Mouse (Mus musculus): ENCODE data around the gene Frmpd4. TPM values are rescaled to one million over a fixed set of nuclear protein-coding genes. Genes with fewer than 3 reads are reported as not detected.

Frmpd4 gene
- polyA plus RNA-seq, 1 experiment from 2014 or later: 2.2 TPM

DNA sequence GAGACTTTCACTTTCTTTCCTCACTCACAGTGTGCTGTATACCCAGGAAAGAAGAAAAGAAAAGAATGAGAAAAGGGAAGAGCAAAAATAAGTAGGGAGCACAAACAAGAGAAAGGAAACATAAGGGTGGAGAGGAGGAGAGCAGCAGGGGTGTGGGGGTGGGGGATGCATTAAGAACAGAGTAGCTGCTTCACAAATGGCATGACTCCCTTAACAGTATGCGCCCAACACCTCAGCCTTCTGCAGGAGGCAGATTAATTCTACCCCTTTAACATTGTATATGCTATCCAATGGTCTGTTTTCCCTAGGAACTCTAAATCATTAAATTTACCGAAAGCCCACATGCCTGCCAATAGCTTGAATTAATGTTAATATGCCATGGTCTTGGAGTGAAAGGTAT, 766.9 kb downstream of the Frmpd4 start:
- 68% methylated on average over 1 of the region's 2 CpGs for WGBS
- peaks cover 3% of the 10 kb centered on the region; the same call in 1 of the 2 replicates for H3K27me3 ChIP-seq (replicated peaks; ENCODE audit: control insufficient read depth, insufficient read depth, low read length)
- no peak overlapping the region for H3K4me3 ChIP-seq (ENCODE audit: low read length)
- no peak overlapping the region for H3K9ac ChIP-seq (ENCODE audit: low read depth, low read length)
- no peaks in the 10 kb centered on the region for H3K4me1 ChIP-seq (ENCODE audit: control insufficient read depth, insufficient read depth, low read depth, low read length)
- H3K27ac ChIP-seq (ENCODE audit: low read depth, low read length): no peak overlapping the region
- no peaks in the 10 kb centered on the region for H3K36me3 ChIP-seq (ENCODE audit: control insufficient read depth, insufficient read depth, low read length)
- H3K4me2 ChIP-seq (ENCODE audit: low read length): no peak overlapping the region
- no peaks in the 10 kb centered on the region for H3K9me3 ChIP-seq (ENCODE audit: control insufficient read depth, low read length)
- ATAC-seq: no peak

GRCm38 (mm10) chrX:167808572-167808971, 768.5 kb downstream of the Frmpd4 start:
- H3K27me3 ChIP-seq (replicated peaks; ENCODE audit: control insufficient read depth, insufficient read depth, low read length): peaks cover 3% of the 10 kb centered on the region; the same call in 1 of the 2 replicates
- H3K36me3 ChIP-seq (ENCODE audit: control insufficient read depth, insufficient read depth, low read length): no peaks in the 10 kb centered on the region
- no peak for ATAC-seq
- H3K27ac ChIP-seq (ENCODE audit: low read depth, low read length): no peak overlapping the region
- no peaks in the 10 kb centered on the region for H3K4me1 ChIP-seq (ENCODE audit: control insufficient read depth, insufficient read depth, low read depth, low read length)
- 90% methylated on average over 5 of the region's 5 CpGs for WGBS
- H3K9me3 ChIP-seq (ENCODE audit: control insufficient read depth, low read length): no peaks in the 10 kb centered on the region
- no peak overlapping the region for H3K4me2 ChIP-seq (ENCODE audit: low read length)
- no peak overlapping the region for H3K9ac ChIP-seq (ENCODE audit: low read depth, low read length)
- H3K4me3 ChIP-seq (ENCODE audit: low read length): no peak overlapping the region

GRCm38 (mm10) chrX:167788737-167789136, 788.3 kb downstream of the Frmpd4 start:
- Histone ChIP-seq H3K4me3 (ENCODE audit: low read length) (no peak overlapping the region), H3K4me1 (ENCODE audit: control insufficient read depth, insufficient read depth, low read depth, low read length) (no peaks in the 10 kb centered on the region), H3K27me3 (replicated peaks; ENCODE audit: control insufficient read depth, insufficient read depth, low read length) (no peaks in the 10 kb centered on the region; the same call in 1 of the 2 replicates), H3K9me3 (ENCODE audit: control insufficient read depth, low read length) (no peaks in the 10 kb centered on the region), H3K36me3 (ENCODE audit: control insufficient read depth, insufficient read depth, low read length) (no peaks in the 10 kb centered on the region), H3K27ac (ENCODE audit: low read depth, low read length) (no peak overlapping the region), H3K9ac (ENCODE audit: low read depth, low read length) (no peak overlapping the region), H3K4me2 (ENCODE audit: low read length) (no peak overlapping the region)
- ATAC-seq: no peak
- 83% methylated on average over 2 of the region's 2 CpGs for WGBS

- no peaks in the 10 kb centered on the region for H3K36me3 ChIP-seq (ENCODE audit: control insufficient read depth, insufficient read depth, low read length)
- ATAC-seq: no peak
- no peak overlapping the region for H3K27ac ChIP-seq (ENCODE audit: low read depth, low read length)
- H3K9me3 ChIP-seq (ENCODE audit: control insufficient read depth, low read length): no peaks in the 10 kb centered on the region
- H3K27me3 ChIP-seq (replicated peaks; ENCODE audit: control insufficient read depth, insufficient read depth, low read length): no peaks in the 10 kb centered on the region; the same call in 1 of the 2 replicates
- H3K9ac ChIP-seq (ENCODE audit: low read depth, low read length): no peak overlapping the region
- no peak overlapping the region for H3K4me3 ChIP-seq (ENCODE audit: low read length)
- H3K4me1 ChIP-seq (ENCODE audit: control insufficient read depth, insufficient read depth, low read depth, low read length): no peaks in the 10 kb centered on the region
- H3K4me2 ChIP-seq (ENCODE audit: low read length): no peak overlapping the region
Measured at GRCm38 (mm10) chrX:167783526-167783925, 793.5 kb downstream of the Frmpd4 start.

DNA sequence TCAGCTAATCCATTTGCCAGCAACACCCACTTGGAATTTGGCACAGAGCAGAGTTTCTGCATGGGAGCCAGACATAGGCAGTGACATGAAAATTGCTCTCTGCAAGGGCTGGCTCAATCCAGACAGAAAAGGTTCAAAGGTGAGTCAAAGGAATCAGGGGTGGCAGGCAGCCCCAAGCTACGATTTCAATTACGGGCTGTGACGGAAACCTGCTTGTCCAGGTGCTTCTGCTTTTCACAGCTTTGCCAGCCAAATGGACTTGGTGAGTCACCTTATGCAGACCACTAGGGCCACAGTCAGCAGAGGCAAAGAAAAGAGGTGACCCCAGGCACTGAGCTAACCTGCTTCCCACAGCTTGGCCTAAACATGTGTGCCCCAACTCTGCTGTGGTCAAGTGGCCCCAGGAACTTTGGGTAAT, 857.5 kb downstream of the Frmpd4 start:
- no peak overlapping the region for H3K9ac ChIP-seq (ENCODE audit: low read depth, low read length)
- 86% methylated on average over 3 of the region's 3 CpGs for WGBS
- no peak overlapping the region for H3K4me2 ChIP-seq (ENCODE audit: low read length)
- no peak overlapping the region for H3K27ac ChIP-seq (ENCODE audit: low read depth, low read length)
- H3K27me3 ChIP-seq (replicated peaks; ENCODE audit: control insufficient read depth, insufficient read depth, low read length): 0 out of 2 replicates have a peak, but pooled peaks cover 4% of the 10 kb centered on the region
- H3K36me3 ChIP-seq (ENCODE audit: control insufficient read depth, insufficient read depth, low read length): no peaks in the 10 kb centered on the region
- peak; percentile 48; the same call in 1 of the 2 replicates for ATAC-seq
- H3K9me3 ChIP-seq (ENCODE audit: control insufficient read depth, low read length): no peaks in the 10 kb centered on the region
- no peak overlapping the region for H3K4me3 ChIP-seq (ENCODE audit: low read length)
- H3K4me1 ChIP-seq (ENCODE audit: control insufficient read depth, insufficient read depth, low read depth, low read length): no peaks in the 10 kb centered on the region

DNA sequence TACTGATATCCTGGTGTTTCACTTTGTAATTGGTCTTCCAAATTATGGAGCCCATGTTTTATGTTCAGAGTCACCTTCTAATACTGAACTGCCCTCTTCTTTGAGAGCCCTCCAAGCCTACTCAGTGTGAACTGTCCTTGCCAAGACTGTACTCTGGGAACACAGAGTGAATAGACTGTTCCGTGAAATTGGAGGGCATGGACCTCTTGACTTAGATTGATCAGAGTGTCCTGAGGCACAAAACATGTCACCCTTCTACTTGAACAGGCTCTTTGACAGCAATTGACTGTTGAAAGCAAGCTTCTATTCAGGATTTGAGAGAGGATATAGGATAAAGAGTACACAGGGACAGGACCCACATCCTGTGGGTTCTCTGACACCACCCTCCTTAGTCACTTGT, 857.9 kb downstream of the Frmpd4 start:
- 67% methylated on average over 1 of the region's 1 CpGs for WGBS
- Histone ChIP-seq H3K4me2 (ENCODE audit: low read length) (no peak overlapping the region), H3K4me1 (ENCODE audit: control insufficient read depth, insufficient read depth, low read depth, low read length) (no peaks in the 10 kb centered on the region), H3K9me3 (ENCODE audit: control insufficient read depth, low read length) (no peaks in the 10 kb centered on the region), H3K27me3 (replicated peaks; ENCODE audit: control insufficient read depth, insufficient read depth, low read length) (0 out of 2 replicates have a peak, but pooled peaks cover 4% of the 10 kb centered on the region), H3K4me3 (ENCODE audit: low read length) (no peak overlapping the region), H3K9ac (ENCODE audit: low read depth, low read length) (no peak overlapping the region), H3K27ac (ENCODE audit: low read depth, low read length) (no peak overlapping the region), H3K36me3 (ENCODE audit: control insufficient read depth, insufficient read depth, low read length) (no peaks in the 10 kb centered on the region)
- peak; percentile 61; the same call in 1 of the 2 replicates for ATAC-seq

DNA sequence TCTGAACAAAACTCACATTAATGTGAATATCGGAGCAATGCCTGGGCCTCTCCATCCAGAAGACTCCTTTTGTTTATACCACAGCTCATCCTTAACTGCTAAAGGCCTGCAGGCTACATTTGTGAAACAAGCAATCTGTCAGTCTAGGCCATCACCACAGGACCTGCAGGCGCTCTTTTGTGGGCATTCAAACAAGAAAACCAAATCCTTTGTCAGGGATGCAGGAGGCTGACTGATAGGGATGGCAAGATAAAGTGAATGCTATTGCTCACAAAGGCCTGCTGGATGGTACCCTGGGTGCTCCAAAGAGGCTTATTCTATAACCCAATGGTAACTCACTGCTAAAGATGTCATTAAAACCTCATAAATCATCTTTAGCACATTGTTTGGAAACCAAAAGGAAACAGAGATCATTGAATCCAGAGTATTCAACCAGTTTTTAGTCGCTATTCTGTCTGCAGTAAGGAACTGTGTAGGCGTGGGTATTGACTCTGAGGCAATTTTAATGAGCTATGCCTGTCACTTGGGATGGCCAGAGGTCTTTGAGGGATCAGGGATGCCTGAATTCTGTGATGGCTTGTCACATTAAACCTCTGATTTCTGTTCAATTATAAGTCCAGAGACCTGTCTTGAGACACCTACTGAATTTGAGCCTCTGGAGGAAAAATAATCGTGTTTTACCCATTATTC, 922.1 kb downstream of the Frmpd4 start:
- 0 out of 2 replicates have a peak, but pooled peaks have one; percentile 14 for ATAC-seq
- H3K4me2 ChIP-seq (ENCODE audit: low read length): no peak overlapping the region
- WGBS: 24% methylated on average over 5 of the region's 5 CpGs

DNA sequence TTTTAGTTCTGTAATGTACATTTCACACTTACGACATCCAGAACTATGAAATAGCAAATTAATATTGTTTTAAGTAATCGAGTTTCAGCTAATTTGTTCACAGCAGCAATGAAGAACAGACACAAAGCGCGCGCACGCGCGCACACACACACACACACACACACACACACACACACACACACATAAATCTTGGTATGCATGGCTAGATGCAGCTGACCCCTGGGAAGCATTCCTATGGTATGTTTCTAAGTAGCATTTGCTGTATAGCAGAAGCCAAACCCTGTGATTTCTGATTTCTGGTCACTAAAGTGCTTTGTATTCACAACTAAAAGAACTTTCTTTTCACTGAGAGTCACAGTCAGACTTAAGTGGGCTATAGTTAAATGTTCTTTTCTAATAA, 922.8 kb downstream of the Frmpd4 start:
- 54% methylated on average over 8 of the region's 8 CpGs for WGBS
- no peaks in the 10 kb centered on the region for H3K36me3 ChIP-seq (ENCODE audit: control insufficient read depth, insufficient read depth, low read length)
- H3K9me3 ChIP-seq (ENCODE audit: control insufficient read depth, low read length): no peaks in the 10 kb centered on the region
- no peak overlapping the region for H3K4me2 ChIP-seq (ENCODE audit: low read length)
- ATAC-seq: no peak
- H3K4me3 ChIP-seq (ENCODE audit: low read length): no peak overlapping the region
- no peak overlapping the region for H3K9ac ChIP-seq (ENCODE audit: low read depth, low read length)
- H3K4me1 ChIP-seq (ENCODE audit: control insufficient read depth, insufficient read depth, low read depth, low read length): no peaks in the 10 kb centered on the region
- H3K27ac ChIP-seq (ENCODE audit: low read depth, low read length): no peak overlapping the region
- peaks cover 5% of the 10 kb centered on the region; the same call in 1 of the 2 replicates for H3K27me3 ChIP-seq (replicated peaks; ENCODE audit: control insufficient read depth, insufficient read depth, low read length)

More for the DNA sequence above, 922.1 kb downstream of the Frmpd4 start:
- no peaks in the 10 kb centered on the region for H3K36me3 ChIP-seq (ENCODE audit: control insufficient read depth, insufficient read depth, low read length)
- peaks cover 4% of the 10 kb centered on the region; the same call in 1 of the 2 replicates for H3K27me3 ChIP-seq (replicated peaks; ENCODE audit: control insufficient read depth, insufficient read depth, low read length)
- H3K4me3 ChIP-seq (ENCODE audit: low read length): no peak overlapping the region
- H3K27ac ChIP-seq (ENCODE audit: low read depth, low read length): no peak overlapping the region
- H3K9ac ChIP-seq (ENCODE audit: low read depth, low read length): no peak overlapping the region
- H3K9me3 ChIP-seq (ENCODE audit: control insufficient read depth, low read length): no peaks in the 10 kb centered on the region
- no peaks in the 10 kb centered on the region for H3K4me1 ChIP-seq (ENCODE audit: control insufficient read depth, insufficient read depth, low read depth, low read length)

DNA sequence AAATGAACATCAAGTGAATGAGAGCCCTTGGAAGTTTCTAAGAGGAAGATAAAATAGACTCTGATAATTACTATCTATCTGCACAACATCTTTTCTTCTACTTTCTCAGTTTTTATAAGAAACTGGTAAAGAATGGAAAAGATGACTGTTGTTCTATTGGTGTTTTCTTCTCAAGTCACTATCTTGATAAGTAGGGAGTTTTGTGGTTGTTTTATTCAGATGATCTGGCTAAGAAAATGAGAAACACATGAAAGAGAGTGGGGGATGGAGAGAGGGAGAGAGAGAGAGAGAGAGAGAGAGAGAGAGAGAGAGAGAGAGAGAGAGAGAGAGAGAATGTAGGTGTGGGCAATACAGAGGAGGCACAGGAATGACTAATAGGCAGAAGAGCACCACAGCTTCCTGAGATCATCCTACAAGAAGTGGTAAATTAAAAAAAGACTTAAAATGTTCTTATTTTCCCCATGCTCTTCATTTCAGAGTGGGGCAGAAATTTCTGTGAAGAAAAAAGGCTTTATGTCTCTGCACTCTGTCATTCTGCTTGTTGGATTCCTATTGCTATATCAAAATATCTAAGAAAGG, 979.3 kb downstream of the Frmpd4 start:
- Histone ChIP-seq H3K9ac (ENCODE audit: low read depth, low read length) (no peak overlapping the region), H3K4me1 (ENCODE audit: control insufficient read depth, insufficient read depth, low read depth, low read length) (no peaks in the 10 kb centered on the region), H3K27ac (ENCODE audit: low read depth, low read length) (no peak overlapping the region), H3K36me3 (ENCODE audit: control insufficient read depth, insufficient read depth, low read length) (no peaks in the 10 kb centered on the region), H3K9me3 (ENCODE audit: control insufficient read depth, low read length) (no peaks in the 10 kb centered on the region), H3K4me2 (ENCODE audit: low read length) (no peak overlapping the region), H3K4me3 (ENCODE audit: low read length) (no peak overlapping the region), H3K27me3 (replicated peaks; ENCODE audit: control insufficient read depth, insufficient read depth, low read length) (no peaks in the 10 kb centered on the region)
- no peak for ATAC-seq

Data from hindbrain, embryonic 16.5 days (tissue).